Mouse (Mus musculus): ENCODE measurements at regions not wholly inside any gene's neighbourhood (a gene's known extent, or its start where the extent isn't known, plus 50 kb on each side); places are given as distances from the start of the nearest gene placed in this dataset.

- DNase-seq, result no peak
Observed at GRCm38 (mm10) chr17:45341573-45341972, 92.0 kb downstream of the Cdc5l start.

GRCm38 (mm10) chr17:45340851-45341250 is 92.7 kb downstream of the Cdc5l start:
- DNase-seq, result no peak

GRCm38 (mm10) chr17:45339226-45339625 is 94.3 kb downstream of the Cdc5l start:
- DNase-seq, result no peak

GRCm38 (mm10) chr17:45338086-45338485 is 95.5 kb downstream of the Cdc5l start:
- no peak for DNase-seq

GRCm38 (mm10) chr17:45335586-45336151 is 97.9 kb downstream of the Cdc5l start:
- no peak for DNase-seq

GRCm38 (mm10) chr17:45334732-45335381 is 98.7 kb downstream of the Cdc5l start:
- no peak for DNase-seq

DNA sequence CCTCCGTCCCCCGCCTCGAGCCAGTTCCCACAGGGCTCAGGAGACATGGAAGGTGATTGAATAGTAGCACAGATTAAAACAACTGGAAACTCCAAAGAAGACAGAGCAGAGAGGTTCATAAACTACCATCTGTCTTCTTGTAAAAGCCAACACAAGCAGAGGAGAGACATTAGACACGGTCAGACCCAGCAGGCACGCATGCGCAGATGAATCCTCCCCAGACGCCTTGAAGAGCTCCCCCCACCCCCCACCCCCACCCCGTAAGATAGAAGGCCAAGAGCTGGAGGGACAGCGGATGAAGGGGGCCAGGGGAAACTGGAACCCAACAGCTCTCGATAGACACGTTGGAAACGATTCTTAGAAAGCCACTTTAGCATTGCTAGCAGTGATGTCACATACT is 101.2 kb downstream of the Cdc5l start:
- no peak for DNase-seq

GRCm38 (mm10) chr17:45329241-45329640 is 104.3 kb downstream of the Cdc5l start:
- no peak for DNase-seq

GRCm38 (mm10) chr17:45326726-45327125 is 106.8 kb downstream of the Cdc5l start:
- no peak for DNase-seq

- DNase-seq, result no peak
Observed at GRCm38 (mm10) chr17:45326173-45326572, 107.4 kb downstream of the Cdc5l start.

- DNase-seq, result no peak
Observed at GRCm38 (mm10) chr17:45322842-45323241, 110.7 kb downstream of the Cdc5l start.

- DNase-seq, result no peak
Observed at GRCm38 (mm10) chr17:45320074-45320473, 113.5 kb downstream of the Cdc5l start.

DNA sequence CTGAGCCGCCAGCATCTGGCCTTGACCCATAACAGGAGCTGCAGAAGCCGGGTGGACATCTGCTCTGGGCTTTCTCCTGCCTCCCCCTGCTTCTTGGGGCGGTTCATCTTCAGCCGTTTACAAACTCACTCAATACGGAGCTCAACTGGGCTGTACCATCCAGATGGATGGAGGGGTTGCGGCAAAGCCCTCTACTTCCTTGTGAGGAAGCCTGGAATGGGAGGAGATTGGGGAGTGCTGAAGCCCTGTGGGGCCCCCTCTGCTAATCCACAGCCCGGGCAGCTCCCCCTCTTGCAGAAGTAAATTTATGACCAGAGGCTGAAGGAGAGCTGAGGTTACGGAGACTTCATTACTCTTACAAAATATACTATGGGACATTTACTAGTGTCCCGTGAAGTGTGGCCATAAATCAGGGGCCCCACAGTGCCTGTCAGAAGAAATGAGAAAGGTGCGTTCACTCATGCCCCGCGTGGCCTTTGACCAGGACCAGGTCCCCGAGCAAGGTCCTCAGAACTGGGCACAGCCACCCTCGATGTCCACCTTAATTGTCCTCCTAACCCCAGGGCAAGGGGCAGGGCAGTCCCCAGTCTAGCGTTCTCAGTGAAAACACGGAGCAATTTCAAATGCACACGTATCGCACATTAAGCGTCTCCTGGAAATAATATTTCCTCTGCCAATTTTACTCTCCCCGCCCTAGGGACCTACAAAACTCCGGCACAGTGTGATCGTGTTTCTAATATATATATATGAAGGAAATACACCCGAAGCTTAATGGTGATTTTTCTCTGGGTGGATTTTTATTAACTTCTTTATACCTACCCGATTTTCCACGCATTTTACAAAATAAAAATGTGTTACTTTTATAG is 115.1 kb downstream of the Cdc5l start:
- no peak for DNase-seq

- DNase-seq, result peak; percentile 61
Observed at GRCm38 (mm10) chr17:45312510-45313266, 120.8 kb downstream of the Cdc5l start.

GRCm38 (mm10) chr17:45306506-45306905 is 127.0 kb downstream of the Cdc5l start:
- no peak for DNase-seq

- no peak for DNase-seq
Observed at GRCm38 (mm10) chr17:45303183-45303582, 130.4 kb downstream of the Cdc5l start.

DNA sequence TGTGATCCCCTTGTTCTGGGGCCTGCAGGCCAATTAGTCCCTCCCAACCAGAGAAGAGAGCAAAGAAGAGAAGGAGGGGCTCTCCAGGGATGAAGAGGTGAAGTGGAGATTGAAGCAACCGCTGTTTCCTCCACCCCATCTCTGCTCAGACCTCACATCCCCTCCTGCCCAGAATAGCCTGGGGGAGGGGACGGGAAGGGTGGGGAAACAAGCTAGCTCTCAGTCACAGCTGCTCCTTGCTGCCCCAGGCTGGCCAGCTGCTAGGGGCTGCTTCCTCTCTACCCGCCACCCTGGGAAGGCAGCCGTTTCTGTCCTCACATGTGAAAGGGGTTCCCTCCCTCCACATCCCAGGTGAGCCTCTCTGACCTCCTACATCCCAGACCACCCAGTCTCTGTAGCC is 135.2 kb downstream of the Cdc5l start:
- DNase-seq, result no peak

DNA sequence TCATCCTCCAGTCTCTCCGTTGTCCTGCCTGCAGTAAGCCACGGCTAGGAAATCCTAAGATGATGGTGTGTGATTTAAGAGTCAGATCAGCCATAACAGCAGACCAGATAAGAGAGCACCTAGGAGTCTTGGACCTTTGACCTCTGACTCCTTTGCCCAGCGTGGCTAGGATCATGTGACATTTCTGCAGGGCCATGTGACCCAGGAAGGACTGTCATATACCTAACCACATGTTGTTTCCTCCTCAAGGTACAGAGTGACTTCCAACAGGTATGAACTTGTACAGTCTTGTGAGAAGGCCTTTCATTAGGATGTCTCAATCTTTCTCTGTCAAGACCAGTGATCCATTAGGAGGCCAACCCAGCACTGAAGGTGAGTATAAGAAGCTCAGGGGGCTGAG is 135.7 kb downstream of the Cdc5l start:
- no peak for DNase-seq

GRCm38 (mm10) chr17:45296363-45296762 is 137.2 kb downstream of the Cdc5l start:
- DNase-seq, result peak; percentile 3

DNA sequence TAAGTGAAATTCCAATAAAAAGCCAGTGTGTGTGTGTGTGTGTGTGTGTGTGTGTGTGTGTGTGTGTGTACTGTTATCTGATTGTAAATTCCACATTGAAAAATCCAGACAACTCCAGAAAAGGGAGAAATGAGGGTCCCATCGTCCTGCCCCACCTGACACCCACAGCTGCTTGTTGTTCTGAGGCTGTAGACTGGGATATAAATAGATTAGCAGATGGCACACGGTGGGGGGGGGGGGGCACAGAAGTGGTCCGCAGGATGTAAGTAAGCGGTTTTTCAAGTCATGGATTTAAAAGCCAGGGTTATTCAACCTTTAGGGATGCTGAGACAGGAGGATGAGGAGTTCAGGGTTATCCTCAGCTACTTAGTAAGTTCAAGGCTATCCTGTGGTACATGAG is 138.7 kb downstream of the Cdc5l start:
- no peak for DNase-seq

DNA sequence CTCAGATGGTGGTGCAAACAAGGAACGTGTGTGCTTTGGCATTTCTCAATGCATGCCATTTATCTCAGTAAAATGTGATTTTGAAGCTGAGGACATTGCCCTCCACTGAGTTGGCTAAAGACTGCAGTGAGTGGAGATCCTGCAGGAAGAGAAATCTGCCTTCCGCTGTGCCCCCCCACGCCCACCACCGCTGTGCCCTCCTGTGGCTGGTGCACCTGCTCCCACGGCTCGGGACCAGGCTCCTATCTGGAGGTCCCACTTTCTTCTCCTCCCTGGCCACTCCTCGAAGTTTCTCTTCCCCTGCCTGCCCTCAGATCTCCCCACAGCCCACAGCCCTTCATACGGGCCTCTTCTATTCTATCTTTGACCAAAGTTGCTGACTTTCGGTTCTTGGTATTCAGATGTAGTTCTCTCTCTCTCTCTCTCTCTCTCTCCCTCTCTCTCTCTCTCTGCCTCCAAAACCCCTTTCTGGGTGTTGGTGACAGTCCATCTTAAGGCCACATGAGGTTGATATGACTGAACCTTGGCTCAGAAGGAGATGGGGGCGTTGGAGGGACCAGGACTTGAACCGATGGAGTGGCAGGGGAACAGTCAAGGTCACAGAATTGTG is 139.2 kb downstream of the Cdc5l start:
- DNase-seq, result no peak

DNA sequence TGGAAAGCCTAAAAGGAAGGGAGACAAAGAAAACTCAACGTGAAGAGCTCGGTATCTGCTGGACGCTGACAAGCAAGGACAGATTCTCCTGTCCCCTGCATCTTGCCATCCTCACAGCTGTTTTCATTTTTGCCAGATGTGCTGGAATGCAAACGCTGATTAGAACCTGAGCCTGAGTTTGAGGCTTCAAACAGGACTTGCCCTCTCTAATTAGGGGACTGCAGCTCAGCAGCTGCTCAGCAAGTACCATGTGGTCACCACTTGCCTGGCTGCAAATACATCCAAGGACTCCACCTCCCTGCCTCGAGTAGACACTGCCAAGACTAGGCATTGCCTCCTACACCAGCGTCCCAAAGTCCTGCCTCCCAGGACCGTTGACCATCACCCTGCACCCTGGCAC is 140.7 kb downstream of the Cdc5l start:
- DNase-seq, result no peak

DNA sequence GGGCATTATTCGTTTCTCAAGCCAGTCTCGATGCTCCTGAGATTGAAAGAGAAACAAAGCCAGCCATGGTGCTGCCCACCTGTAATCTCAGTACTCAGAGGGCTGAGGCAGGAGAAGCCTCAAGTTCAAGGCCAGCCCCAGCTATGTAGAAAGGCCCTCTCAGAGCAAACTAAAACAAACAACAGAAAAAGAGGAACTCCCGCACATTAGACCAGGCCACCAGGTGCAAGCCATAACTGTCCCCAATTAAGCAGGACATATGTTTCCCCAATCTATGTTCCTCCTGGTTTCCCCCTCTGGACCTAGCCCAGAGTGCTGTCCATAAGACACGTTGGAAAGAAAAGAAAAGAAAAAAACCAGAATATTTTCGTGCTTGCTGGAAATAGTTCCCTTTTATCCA is 142.5 kb downstream of the Cdc5l start:
- no peak for DNase-seq

Measured in lung, postnatal 36 days (tissue).